Mouse (Mus musculus) gastrocnemius, postnatal 4 days (tissue): ENCODE measurements around the gene Ier5. TPM values are rescaled to one million over a fixed set of nuclear protein-coding genes. Genes with fewer than 3 reads are reported as not detected.
A peak's percentile ranks its signal among the peaks of the same experiment; 100 is the strongest.

ENCODE experiments used
- DNase-seq, 2 experiments: peaks; one replicate each; pipeline ENCODE4 v3.0.0; 2021 to 2022; ENCODE audit warnings: low spot score in 2 of 2, mixed read lengths in 2 of 2
- long read RNA-seq, 2 experiments: library from polyadenylated mRNA; stranded (forward); transcript quantifications; one replicate each; pipeline ENCODE4 v2.0.0; 2021
- total RNA-seq, 2 experiments: library from RNA; stranded (reverse); gene quantifications; 2 replicates each; pipeline ENCODE4 v1.2.3; 2021

Ier5 gene
- 10 to 100 TPM; 10.4 to 12.5 TPM for total RNA-seq
- long read RNA-seq, experiment 1, transcript Ier5-201 (1 exons, 3,276 nt), result major isoform, 57 of 57 reads
- long read RNA-seq, experiment 1, partial matches to known transcripts, result 0 of 57 reads
- long read RNA-seq, experiment 1, other reads (novel, unspliced or antisense), result 0 of 57 reads
- long read RNA-seq, experiment 2, transcript Ier5-201 (1 exons, 3,276 nt), result major isoform, 41 of 41 reads
- long read RNA-seq, experiment 2, partial matches to known transcripts, result 0 of 41 reads
- long read RNA-seq, experiment 2, other reads (novel, unspliced or antisense), result 0 of 41 reads

DNA sequence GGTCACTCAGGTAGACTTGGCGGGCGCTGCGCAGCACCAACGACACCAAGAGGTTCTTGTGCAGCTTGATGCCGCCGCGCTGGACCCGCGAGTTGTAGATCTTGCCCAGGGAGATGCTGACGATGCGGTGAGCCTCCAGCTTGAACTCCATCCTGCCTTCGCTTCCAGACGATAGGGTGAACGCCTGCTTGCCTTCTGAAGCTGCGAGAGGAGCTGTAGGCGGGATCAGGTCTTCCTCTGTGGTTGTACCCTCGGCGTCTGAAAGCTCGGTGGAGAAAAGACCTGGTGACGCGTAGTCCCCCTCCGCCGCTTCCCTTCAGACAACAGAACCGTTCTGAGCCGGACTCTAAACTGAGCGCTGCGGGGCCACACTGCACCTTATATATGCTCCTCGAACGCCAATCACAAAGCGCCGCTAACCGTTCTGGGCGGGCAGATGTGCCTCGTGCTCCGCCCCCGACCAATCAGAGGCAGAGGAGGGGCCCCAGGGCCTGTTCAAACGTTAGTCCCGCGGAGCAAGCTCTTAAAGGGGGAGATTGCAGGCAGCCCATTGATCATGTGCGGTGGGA is at the start of gene Ier5:
Gene Ier5 (minus strand): TSS at position 357 of the 569 bp plus-strand sequence.
- peak; percentile 91 to 95 for DNase-seq

DNA sequence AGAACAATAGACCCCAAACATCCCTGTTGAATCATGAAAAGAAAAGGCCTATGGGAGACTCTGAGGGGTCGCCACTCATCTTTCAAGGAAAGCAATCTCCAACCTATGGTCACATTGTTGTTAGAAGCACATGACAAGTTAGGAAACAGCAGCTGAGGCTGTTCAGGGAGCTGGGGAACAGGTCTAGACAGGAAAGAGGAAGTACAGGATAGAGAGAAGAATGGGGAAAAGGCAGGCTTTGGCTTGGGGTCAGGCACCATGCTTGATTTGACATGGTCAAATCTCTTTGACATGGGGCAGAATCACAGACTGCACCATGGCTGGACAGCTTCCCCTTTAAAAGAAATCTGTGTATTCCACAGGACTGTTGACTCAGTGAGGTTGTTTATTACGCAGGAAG is 47.8 kb upstream of the Ier5 start:
- no peak for DNase-seq

DNA sequence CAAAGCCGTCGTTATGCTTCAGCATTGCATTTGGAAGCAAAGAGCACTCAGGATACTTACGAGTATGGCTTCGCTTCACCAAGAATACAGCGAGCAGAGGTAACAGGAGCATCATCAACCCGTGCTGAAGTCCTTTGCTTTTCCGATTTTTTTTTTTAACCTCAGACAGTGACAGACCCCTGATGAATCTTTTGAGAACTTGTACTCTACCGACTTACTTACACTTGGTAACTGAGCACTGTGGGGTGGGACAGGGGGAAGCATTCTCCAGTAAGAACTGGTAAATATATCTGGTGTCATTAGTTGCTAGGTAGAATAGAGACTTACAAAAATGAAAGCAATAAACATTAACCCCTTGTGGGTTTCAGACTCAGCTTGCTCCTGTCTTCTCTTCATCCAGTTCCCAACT is 47.1 kb upstream of the Ier5 start, which contains the start of gene Mr1:
Gene Mr1 (minus strand): TSS at position 243 of the 409 bp plus-strand sequence.
- DNase-seq, result peak in 1 of 2 experiments; percentile 23

DNA sequence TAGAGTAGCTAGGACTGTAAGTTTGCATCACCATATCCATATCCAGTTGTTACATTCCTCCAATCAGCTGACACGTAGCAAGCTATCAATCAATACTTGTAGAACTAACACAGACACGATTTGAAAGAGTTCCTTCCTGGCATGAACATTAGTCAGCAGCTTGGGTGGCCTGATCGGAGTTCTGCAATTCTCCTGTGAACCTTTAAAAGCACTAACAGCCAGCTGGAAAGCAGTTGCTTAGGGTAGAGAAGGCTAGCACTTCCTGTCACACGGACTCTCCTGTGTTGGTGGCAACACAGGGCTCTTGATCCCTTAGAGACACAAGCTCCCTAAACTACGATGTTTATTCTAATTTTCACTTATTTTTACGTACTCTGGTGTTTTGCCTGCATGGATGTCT is 46.2 kb upstream of the Ier5 start:
- no peak for DNase-seq

DNA sequence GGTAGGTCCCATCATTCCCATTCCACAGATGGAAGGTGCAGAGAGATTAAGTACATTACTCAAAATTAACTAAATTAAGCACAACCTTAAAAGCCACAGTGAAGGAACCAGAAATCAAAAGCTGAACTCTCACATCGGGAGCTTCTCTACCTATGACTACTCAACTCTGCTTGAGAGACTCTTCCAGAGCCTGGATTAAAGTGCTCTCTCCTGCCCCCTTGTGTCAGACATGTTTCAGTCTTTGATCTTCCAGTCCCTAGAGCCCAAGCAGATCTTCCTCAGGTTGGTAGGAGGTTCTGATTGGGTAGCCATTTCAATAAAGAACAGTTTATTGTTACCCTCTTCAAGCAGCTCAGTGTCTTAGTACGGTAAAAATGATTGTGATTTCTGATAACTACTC is 40.6 kb upstream of the Ier5 start:
- peak in 1 of 2 experiments; percentile 32 for DNase-seq

DNA sequence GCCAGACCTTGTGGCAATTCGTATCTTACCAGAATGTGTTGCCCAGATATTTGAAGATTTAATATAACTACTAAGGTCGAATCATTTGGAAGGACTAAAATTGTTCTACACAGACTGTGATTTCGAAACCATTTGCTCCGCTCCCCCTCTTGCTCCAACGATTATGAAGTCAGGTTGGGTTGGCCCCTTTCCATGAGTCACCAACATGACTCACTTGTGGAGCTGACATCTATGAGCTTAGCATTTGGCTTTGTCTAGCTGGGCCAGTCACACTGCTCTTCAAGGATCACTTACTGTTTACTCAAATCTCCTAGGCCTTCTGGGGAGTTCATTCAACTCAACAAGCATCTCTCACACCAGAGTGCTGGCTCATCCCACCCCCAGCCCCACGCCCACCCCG is 39.4 kb upstream of the Ier5 start:
- no peak for DNase-seq

DNA sequence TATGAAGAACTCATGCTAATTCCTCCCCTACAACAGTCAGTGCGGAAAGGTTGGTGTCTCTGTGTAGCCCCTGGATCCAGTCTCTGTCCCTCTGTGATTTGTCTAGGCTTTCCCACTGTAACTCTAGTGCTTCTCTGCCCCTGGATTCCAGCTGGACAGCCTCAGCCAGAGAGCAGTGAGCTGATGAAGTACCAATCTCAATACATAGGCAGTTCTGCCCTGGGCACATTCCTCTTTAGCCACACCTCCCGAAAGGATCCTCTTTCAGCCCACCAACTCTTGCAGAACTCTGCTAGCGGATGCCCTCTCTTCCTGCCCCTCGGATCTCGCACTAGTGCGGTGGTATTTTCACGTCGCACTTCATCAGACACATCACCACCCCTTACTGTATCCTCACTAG is 35.4 kb upstream of the Ier5 start:
- no peak for DNase-seq

DNA sequence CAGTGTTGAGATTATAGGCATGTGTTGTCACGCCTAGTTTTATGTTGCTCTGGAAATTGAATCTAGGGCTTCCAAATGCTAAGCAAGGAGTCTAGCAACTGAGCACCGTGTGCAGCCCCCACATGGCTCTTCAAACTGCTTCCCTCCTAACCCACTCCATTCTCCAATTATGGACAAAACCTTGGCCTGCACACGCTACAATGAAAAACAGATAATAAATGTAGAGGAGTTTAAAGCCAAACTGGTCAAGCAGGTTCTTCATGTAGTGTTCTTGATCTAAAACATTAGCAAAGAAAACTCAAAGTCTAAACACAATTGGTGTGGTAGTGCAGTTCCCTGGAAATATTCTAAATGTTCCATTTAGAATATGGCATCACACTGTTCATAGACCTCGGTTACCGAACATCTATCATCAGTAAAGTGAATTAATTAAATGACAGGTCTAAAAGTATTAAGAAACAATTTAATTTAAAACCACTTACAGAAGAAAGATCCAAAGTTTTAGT is 28.0 kb upstream of the Ier5 start:
- no peak for DNase-seq

DNA sequence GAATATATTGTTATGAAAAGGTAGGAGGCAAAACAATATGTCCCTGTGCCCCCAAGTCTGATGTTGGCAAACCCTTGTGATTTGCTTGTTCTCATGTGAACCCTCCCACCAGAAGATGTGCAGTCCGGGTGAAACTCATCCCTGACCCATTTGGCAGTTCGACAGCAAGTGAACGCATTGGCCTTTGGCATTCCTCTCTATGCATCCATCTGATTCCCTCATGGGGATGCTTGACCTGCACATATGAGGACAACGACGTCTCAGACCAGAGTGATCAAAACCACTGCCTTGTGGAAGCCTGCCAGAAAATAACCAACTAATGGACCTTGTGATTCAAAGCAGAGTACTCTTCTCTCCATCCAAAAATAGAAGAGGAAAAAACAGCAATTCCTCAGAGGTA is 27.3 kb upstream of the Ier5 start:
- DNase-seq, result no peak

DNA sequence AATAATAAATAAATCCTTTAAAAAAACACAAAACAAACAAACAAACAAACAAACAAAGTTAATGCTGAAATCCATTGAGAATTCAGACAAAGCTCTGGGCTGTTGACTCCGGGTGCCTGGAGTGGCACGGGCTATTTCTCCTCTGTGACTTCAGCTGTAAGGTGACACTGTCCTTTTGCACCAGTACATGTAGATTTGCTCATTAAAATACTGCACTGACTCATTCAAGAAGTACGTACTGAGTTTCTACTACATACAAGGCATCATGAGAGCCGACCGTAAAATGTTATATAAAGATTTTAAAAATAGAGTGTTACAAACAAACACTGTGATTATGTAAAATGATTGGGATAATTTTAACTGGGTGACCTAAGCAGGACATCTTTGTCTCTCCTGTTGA is 25.0 kb upstream of the Ier5 start:
- DNase-seq, result no peak

DNA sequence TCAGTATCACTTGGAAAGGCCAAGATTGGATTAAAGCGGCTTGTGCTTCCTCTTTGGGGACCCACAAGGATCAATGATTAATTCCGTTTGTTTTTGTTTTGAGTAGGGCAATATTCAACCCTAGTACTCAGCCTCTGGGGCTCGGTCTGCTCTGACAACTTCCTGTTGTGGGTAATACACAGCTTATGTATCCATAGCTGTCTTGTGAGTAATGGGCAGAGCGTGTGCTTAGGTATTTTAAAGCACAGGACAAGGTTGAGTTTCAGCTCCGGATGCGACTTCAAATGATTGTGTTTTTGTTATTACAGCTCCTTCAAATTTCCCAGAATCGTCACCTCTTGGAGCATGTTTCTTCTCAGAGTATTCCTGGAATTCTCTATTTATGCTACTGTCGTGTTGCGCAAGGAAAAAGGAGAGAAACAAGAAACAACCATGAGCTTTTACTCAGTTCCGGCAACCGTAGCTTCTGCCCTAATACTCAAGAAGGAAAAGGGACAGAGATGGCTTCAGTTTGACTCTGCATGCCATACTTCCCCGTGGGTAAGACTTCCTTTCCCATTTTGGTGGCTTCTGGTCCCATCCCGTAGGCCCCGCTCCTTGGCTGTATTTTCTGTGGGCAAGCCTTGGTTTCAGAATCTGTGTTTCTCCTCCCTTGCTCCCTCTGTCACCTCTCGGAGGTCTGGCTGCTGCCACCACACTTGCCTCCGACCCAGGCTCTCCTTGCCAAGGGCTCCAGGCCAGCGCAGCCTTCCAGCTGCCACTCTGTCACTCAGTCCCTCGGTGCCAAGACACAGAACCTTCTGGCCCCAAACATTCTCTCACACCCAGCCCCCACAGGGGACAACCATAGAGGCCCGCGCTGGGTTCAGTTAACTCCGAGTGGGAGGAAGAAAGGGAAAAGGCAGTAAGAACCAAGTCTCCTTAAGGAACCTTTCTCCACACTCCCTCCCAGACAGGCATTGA is 22.8 kb upstream of the Ier5 start:
- peak; percentile 46 to 69 for DNase-seq

DNA sequence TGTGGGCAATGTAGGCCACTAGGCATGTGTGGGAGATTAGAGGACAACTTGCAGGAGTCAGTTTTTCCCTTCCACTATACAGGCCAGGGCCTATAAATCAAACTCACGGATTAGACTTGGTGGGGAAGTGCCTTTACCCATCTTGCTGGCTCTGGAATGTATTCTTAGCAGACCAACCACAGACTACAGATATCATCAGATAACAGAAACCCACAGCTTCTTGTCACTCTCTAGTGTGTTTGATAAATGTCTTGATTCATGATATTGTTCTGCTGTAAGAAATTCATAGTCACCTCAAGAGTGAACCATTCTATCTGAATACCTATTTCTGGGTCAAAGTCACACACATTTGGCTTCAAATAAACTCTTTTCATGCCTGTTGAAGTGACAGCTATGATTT is 20.3 kb upstream of the Ier5 start:
- DNase-seq, result no peak

DNA sequence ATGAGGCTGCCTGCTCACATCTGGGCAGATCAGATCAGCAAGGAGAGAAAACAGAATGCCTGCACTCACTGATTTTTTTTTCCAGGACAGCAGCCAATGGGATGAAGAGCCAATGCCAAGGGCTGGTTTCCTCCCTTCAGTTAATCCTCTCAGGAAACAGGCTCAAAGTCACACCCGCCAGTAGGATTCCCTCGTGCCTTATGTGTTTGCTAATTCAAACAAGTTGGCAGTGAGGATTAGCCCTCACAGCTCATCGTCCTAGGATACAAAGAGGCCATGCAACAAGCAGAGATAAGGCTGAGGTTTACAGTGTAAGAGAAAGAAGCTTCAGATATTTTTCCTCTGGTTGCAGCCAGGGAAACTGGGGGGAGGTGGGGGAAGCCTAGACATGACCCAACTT is 14.5 kb upstream of the Ier5 start:
- no peak for DNase-seq

DNA sequence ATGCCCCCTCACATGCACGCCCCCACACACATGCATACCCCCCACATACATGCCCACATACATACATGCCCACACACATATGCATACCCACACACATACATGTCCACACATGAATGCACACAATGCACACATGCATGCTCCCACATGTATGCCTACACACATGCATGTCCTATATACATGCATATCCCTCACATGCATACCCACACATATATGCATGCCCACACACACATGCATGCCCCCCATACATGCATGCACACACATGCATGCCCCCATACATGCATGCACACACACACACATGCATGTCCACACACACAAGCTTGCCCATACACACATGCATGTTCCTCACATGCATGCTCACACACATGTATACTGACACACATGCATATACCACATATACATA is 13.4 kb upstream of the Ier5 start:
- DNase-seq, result no peak

DNA sequence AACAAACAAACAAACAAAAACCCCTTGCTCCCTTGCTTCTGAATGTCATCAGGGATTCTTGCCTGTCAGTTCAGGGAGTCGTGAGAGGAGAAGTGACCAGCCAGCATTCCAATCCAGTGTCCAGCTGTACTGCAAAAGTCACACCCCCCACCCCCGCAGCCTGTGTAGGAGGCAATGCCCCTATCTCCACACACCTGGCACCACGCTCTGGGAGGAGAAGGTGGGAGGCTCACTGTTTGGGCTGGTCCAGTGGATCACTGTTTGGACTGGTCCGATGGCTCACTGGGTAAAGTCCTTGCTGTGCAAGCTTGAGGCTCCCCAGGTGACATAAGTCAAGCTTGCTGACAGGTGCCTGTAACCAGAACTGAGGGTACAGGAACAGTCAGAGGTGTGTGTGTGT is 12.7 kb upstream of the Ier5 start:
- no peak for DNase-seq

DNA sequence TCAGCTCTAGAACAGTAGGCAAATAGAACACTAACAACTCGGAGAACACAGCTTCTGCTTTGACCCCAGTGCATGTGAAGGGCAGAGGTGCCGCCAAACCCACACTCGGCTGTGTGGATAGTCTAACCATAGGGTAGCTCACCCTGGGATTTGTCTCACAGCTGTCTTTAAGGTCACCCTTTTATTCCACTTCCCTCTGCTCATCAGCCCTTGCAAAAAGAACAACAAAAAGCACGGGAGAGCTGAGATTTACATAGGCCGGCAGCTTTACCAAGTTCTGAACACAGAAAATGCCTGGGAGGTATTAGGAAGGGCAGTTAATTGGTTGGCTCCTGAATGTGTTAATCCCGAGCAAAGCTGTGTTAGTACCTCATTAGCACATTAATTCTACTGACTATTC is 12.1 kb upstream of the Ier5 start:
- no peak for DNase-seq

DNA sequence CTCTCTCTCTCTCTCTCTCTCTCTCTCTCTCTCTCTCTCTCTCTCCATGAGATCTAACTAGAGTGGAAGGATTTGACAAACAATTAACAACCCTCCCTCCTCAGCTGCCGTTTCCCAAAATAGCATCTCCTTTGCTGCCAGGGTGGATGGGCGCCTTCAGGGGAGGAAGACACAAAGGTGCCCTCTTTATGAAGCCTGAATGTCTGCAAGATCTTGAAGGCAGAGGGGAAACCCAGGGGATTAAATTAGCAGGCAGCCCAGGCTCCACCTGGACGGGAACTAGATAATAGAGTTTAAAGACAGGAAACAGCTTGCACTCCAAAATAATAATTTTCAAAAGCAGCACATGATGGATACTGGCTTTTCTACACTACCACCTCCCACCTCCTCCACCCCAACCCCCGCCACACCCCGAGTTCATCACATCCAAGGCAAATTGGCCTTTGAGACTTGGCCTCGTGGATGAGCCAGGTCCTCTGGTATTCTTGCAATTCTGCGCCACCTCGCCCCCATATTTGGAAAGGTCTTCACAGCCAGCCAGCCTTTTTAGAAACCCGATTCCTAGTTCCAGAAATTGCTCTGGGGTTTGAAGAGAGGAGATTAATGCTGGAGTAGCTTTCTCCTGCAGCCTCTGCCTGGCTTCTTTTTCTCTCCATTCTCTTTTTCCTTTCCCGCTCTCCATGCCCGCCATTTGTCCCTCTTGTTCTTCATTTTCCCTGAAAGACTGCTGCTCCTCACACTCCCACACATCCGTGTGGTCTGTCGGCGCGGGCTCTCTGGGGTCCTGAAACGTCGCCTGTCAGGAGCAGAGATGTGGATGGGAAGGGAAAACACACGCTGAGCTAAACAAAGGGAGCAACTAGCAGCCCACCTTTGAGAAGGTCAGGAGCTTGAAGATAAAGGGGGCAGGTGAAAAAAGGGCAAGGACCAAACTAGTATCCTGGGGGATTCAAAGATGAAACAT is 10.2 kb upstream of the Ier5 start:
- DNase-seq, result peak in 1 of 2 experiments; percentile 28

DNA sequence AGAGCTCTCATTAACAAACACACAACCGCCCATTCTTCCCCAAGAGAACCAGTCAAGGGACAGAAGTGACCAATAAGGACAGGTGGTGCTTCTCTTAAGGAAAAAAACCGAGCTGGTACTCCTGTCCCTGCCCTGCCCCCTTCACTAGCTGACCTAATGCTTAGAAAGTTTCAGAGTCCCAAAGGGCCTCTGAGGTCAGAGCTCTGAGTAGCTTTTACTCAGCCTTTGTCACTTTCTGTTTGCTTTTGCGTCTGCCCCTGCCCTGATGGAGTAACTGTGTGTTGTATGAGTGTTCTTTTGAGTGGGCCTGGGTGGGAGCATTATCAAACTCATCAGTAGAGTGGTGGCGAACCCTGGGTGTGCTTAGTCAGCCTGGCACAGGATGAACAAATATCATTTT is 9.0 kb upstream of the Ier5 start:
- DNase-seq, result no peak

DNA sequence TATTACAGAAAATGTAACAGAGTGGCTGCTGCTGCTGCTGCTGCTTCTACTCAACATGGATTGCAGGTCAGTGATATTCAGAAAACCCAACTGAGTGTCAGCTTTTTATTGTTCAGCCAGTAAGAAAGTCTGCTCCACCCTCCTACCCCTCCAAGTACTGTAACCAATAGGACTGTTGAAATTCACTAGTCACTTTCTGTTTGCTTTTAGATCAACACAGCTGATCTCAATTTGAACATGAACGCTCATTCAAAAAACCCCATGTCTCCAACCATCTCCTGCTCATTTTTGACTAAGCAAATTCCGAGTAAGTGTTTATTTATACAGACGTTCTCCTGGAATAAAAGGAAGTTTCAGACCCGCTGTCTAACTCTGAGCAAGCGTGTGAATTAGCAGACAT is 8.4 kb upstream of the Ier5 start:
- DNase-seq, result no peak

DNA sequence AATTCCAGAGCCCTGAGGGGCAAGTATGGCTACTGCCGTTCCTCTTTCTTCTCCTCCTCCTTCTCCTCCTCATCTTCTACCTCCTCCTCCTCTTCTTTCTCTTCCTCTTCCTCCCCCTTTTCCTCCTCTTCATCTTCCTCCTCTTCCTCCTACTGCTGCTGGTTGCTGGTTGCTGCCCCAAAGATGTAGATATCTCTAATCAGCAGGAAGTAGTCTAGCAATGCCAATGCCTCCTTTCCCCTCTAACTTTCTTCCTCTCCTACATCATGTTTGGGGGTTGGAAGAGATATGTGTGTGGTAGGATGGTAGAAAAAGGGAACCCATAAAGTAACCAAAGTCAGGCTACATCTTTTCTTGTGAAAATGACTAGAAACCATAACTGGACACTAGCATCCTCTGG is 6.9 kb upstream of the Ier5 start:
- DNase-seq, result no peak

DNA sequence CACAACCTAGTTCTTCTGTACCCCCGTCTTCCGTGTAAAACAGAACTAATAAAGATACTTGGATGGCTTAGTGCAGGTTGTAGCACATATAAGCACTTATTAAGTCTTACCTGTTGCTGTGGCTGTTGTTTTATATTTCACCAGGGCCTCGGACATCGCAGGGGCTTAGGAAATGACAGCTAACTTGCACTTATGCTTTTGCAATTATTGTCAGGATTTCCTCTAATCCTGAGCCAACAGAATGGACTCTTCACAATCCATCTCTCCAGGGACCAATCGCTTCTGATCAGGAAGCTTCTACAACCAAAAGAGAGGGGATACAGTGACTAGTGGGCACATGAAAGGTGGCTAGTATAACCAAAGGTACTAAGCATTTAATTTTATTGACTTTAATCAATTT is 4.6 kb upstream of the Ier5 start:
- DNase-seq, result no peak
